Mouse (Mus musculus): ENCODE measurements around the gene Wdr91.

- TF ChIP-seq CTCF (IDR thresholded peaks at IDR 0.05; ENCODE audit: borderline replicate concordance, insufficient read depth, low read length): no peak
- TF ChIP-seq POLR2A (IDR thresholded peaks at IDR 0.05; ENCODE audit: low read depth, low read length): no peak
These were observed 10.0 kb upstream of the Wdr91 start for GRCm38 (mm10) chr6:34920631-34921030.
